Mouse (Mus musculus) spleen, embryonic (tissue): ENCODE measurements around the gene Gpr153.

ENCODE experiments used
- CTCF ChIA-PET: fragments of 350-600 bp; sonication (Branson Sonifier 250); formaldehyde crosslinking; loops from one replicate; lab custom pipeline; 2022; lab: Charles Lee

Gene Gpr153

GRCm38 (mm10) chr4:152315498-152316213 is 41.6 kb downstream of the Gpr153 start:
- CTCF ChIA-PET = no interaction called here

- CTCF ChIA-PET = no interaction called here
These were observed 43.6 kb downstream of the Gpr153 start for GRCm38 (mm10) chr4:152317631-152318033.

- CTCF ChIA-PET = no interaction called here
These were observed 44.6 kb downstream of the Gpr153 start, which contains the start of gene Rnf207 for GRCm38 (mm10) chr4:152318517-152319234. Rnf207 (minus strand) TSS chr4:152318993.

GRCm38 (mm10) chr4:152321464-152321863 is 47.4 kb downstream of the Gpr153 start:
- CTCF ChIA-PET = no interaction called here

GRCm38 (mm10) chr4:152324641-152325562 is 50.9 kb downstream of the Gpr153 start:
- CTCF ChIA-PET = no interaction called here

GRCm38 (mm10) chr4:152325574-152326411 is 51.8 kb downstream of the Gpr153 start, which contains the start of gene Rpl22:
Rpl22 (plus strand) TSS chr4:152325742.
- CTCF ChIA-PET = no interaction called here

GRCm38 (mm10) chr4:152326543-152326942 is 52.5 kb downstream of the Gpr153 start:
- CTCF ChIA-PET = no interaction called here

- CTCF ChIA-PET = no interaction called here
These were observed 54.7 kb downstream of the Gpr153 start for GRCm38 (mm10) chr4:152328691-152329090.

- CTCF ChIA-PET = interaction anchor here (0.6 kb wide), 1 partner anchor 50 kb away, joined by 4 read pairs; no protein-coding TSS in a partner anchor
These were observed 58.9 kb downstream of the Gpr153 start for GRCm38 (mm10) chr4:152332952-152333351.

- CTCF ChIA-PET = no interaction called here
These were observed 59.6 kb downstream of the Gpr153 start for GRCm38 (mm10) chr4:152333587-152333986.
